Mouse (Mus musculus) liver, embryonic 14.5 days (tissue): ENCODE measurements around the gene Itga6. TPM values are rescaled to one million over a fixed set of nuclear protein-coding genes. Genes with fewer than 3 reads are reported as not detected.

Experiments
- ATAC-seq: fragments of 200-750 bp; cut with Nextera tagmentation; 2 replicates; pipeline ENCODE4 v1.8.0; 2017; ENCODE audit warnings: moderate number of reproducible peaks, mild to moderate bottlenecking, moderate library complexity; ENCODE audit not compliant: insufficient read depth
- DNase-seq, 3 experiments: peaks; one replicate each; pipeline ENCODE4 v3.0.0-alpha.2; 2012 to 2013; ENCODE audit warnings: low read depth in 3 of 3, low spot score in 3 of 3
- H3K27ac ChIP-seq: fragments of 300-500 bp; sonication (generic); 2 replicates; pipeline ENCODE4 v1.5.1; 2014; ENCODE audit warnings: moderate library complexity, mild to moderate bottlenecking, control low read depth, inconsistent platforms
- H3K27me3 ChIP-seq: fragments of 300-500 bp; sonication (generic); 2 replicates; pipeline ENCODE4 v1.6.1; 2014; ENCODE audit warnings: mild to moderate bottlenecking, low read length, moderate library complexity; ENCODE audit not compliant: control insufficient read depth, insufficient read depth
- H3K36me3 ChIP-seq: fragments of 300-500 bp; sonication (generic); replicated peaks from 2 replicates; pipeline ENCODE4 v1.6.1; 2014; ENCODE audit warnings: low read depth; ENCODE audit not compliant: control insufficient read depth, insufficient read depth
- H3K4me1 ChIP-seq, 2 experiments: fragments of 200-500 bp in 1 of 2; fragments of 300-500 bp in 1 of 2; sonication (generic) in 1 of 2; replicated peaks; 2 replicates each; pipeline ENCODE4 v1.6.1; 2012 to 2014; ENCODE audit warnings: antibody characterized with exemption in 1 of 2, inconsistent platforms in 1 of 2, low read length in 1 of 2; ENCODE audit not compliant: control insufficient read depth in 2 of 2, insufficient read depth in 2 of 2
- H3K4me2 ChIP-seq: fragments of 300-500 bp; sonication (generic); 2 replicates; pipeline ENCODE4 v1.6.1; 2014; ENCODE audit warnings: low read depth, mild to moderate bottlenecking, control low read depth, moderate library complexity
- H3K4me3 ChIP-seq, 2 experiments: fragments of 200-500 bp in 1 of 2; fragments of 300-500 bp in 1 of 2; sonication (generic) in 1 of 2; 2 replicates each; pipeline ENCODE4 v1.5.1; 2012 to 2014; ENCODE audit warnings: low read depth in 2 of 2, low read length in 2 of 2, mild to moderate bottlenecking in 2 of 2, control low read depth in 1 of 2, inconsistent platforms in 1 of 2, moderate library complexity in 1 of 2; ENCODE audit not compliant: insufficient read depth in 1 of 2
- H3K9ac ChIP-seq: fragments of 300-500 bp; sonication (generic); replicated peaks from 2 replicates; pipeline ENCODE4 v1.6.1; 2014; ENCODE audit warnings: mild to moderate bottlenecking, control low read depth, moderate library complexity
- H3K9me3 ChIP-seq: fragments of 300-500 bp; sonication (generic); 2 replicates; pipeline ENCODE4 v1.6.1; 2016; ENCODE audit warnings: low read length, mixed read lengths; ENCODE audit not compliant: control insufficient read depth
- CTCF ChIP-seq: IDR thresholded peaks from 2 replicates; pipeline ENCODE4 v1.5.1; 2016; ENCODE audit warnings: antibody characterized with exemption, low read depth, control low read depth
- EP300 ChIP-seq: IDR thresholded peaks from 2 replicates; pipeline ENCODE4 v1.6.1; 2016; ENCODE audit warnings: antibody characterized with exemption, low read depth
- WGBS: fragments of 180-500 bp; shearing (Covaris S2); extraction: QIAGEN DNeasy Blood & Tissue Kit; methylation state at CpG from one replicate; pipeline ENCODE4 v1.1.7; 2014; ENCODE audit not compliant: insufficient replicate concordance; 5-methylcytosine and 5-hydroxymethylcytosine counted together
- polyA plus RNA-seq, 2 experiments: library from polyadenylated mRNA; depleted of rRNA in 1 of 2; stranded (reverse) in 1 of 2; unstranded in 1 of 2; fragments of >200 nt; fragmentation: Nextera tagmentation in 1 of 2; extraction: Ambion mirVana in 1 of 2; gene quantifications; 2 replicates each; pipeline versions ENCODE4 v1.2.1 to v1.2.3; 2012 to 2014

Gene Itga6
- polyA plus RNA-seq, 2 experiments: 5.5 to 6.2 TPM

- H3K27ac ChIP-seq: no peak overlapping the region
- WGBS: 13% methylated on average over 3 of the region's 3 CpGs
- H3K9me3 ChIP-seq: no peaks in the 10 kb centered on the region
- TF ChIP-seq CTCF (no peak), EP300 (no peak)
- H3K4me3 ChIP-seq: no peak overlapping the region
- H3K9ac ChIP-seq: no peak overlapping the region
- H3K27me3 ChIP-seq: no peaks in the 10 kb centered on the region
- ATAC-seq (peak; percentile 56; the same call in 1 of the 2 replicates), DNase-seq (peak; percentile 20 to 40 (median 24))
- H3K4me2 ChIP-seq: no peak overlapping the region
- no peaks in the 10 kb centered on the region for H3K36me3 ChIP-seq
- H3K4me1 ChIP-seq: peaks cover 4 to 26% of the 10 kb centered on the region in 2 experiments; a peak in 3 of 4 replicates
Measured at GRCm38 (mm10) chr2:71814016-71814415, 68.6 kb downstream of the Itga6 start.

DNA sequence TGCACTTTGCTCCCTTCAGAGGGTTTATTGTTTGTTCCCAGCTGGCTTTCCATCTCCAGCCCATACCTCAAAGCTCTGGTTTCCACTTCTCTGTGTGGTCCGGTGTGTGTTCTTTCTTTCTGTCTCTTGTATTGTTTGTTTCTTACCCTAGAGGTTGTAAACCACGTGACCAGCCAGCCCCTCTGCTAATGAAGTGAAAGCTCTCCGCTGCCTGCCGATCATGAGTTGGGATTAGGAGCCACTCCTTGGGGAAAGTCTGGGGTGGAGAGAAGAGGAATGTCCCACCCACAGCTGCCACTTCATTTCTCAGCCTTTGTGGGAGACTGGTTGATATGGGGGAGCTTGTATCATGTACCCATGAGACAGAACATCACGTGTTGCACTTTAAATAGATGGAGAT, 69.9 kb downstream of the Itga6 start:
- WGBS: 32% methylated on average over 5 of the region's 5 CpGs

DNA sequence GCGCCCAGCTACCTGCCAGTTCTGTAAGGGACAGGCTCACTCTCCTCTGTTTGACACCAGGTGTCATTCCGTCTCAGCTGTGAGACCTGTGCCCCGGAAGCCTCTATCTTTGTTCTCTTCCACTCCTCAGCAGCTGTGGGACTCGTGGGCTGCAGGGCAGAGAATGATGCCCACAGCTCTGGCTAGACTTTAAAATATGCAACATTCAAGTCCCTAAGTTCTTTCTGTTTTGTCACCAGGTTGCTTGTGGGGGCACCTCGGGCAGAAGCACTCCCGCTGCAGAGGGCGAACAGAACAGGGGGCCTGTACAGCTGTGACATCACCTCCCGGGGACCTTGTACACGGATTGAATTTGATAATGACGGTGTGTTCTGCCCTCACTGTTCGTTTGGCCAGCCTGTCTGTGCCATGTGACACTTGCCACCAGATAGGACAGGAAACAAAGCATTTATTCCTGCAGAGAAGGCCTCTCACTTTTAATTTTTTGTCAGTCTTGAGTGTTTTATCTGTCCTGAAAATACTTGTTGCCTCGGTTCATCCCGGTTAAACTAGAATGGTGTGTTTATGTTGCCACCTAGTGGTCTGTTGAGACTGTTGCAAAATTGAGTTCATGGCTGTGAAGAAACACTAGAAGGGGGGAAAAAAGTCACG, 71.1 kb downstream of the Itga6 start:
- ATAC-seq (no peak), DNase-seq (peak; percentile 14 to 40 (median 32))
- Histone ChIP-seq H3K9ac (no peak overlapping the region), H3K27ac (no peak overlapping the region), H3K4me2 (peak overlapping the region; percentile 37), H3K4me3 (no peak overlapping the region), H3K4me1 (peaks cover 0 to 19% of the 10 kb centered on the region in 2 experiments; a peak in 2 of 4 replicates), H3K9me3 (no peaks in the 10 kb centered on the region), H3K36me3 (no peaks in the 10 kb centered on the region), H3K27me3 (no peaks in the 10 kb centered on the region)
- 25% methylated on average over 14 of the region's 14 CpGs for WGBS
- TF ChIP-seq EP300 (no peak), CTCF (peak; percentile 69)

More for the DNA sequence above, 69.9 kb downstream of the Itga6 start:
- no peak for DNase-seq
- no peaks in the 10 kb centered on the region for H3K36me3 ChIP-seq
- no peak overlapping the region for H3K9ac ChIP-seq
- no peaks in the 10 kb centered on the region for H3K27me3 ChIP-seq
- no peak for ATAC-seq
- no peak overlapping the region for H3K4me3 ChIP-seq
- no peak for TF ChIP-seq CTCF
- TF ChIP-seq EP300: no peak
- peaks cover 0 to 19% of the 10 kb centered on the region in 2 experiments; a peak in 2 of 4 replicates for H3K4me1 ChIP-seq
- no peak overlapping the region for H3K4me2 ChIP-seq
- H3K27ac ChIP-seq: no peak overlapping the region
- no peaks in the 10 kb centered on the region for H3K9me3 ChIP-seq

DNA sequence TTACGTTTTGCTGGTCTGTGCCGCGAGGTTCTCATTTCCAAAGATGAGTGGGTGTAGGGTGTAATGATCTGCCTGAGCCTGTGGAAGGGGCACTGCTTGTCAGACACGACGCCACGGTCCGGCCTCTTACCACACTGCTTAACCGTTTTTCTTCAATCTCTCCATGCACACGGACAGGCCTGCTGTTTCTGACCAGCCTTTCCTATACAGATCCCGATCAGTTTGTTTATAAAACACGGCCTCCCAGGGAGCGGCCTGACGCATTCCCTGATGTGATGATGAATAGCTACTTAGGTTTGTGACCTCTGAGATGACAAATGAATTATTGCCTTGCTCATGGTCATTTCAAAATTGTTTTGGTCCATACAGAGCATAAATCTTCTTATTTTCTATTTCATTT, 78.7 kb downstream of the Itga6 start:
- TF ChIP-seq EP300: no peak
- no peak for TF ChIP-seq CTCF
- Histone ChIP-seq H3K4me3 (no peak overlapping the region), H3K4me2 (no peak overlapping the region), H3K9me3 (no peaks in the 10 kb centered on the region), H3K27ac (no peak overlapping the region), H3K27me3 (no peaks in the 10 kb centered on the region), H3K36me3 (no peaks in the 10 kb centered on the region), H3K4me1 (no peaks in the 10 kb centered on the region), H3K9ac (no peak overlapping the region)
- 76% methylated on average over 13 of the region's 13 CpGs for WGBS
- no peak for ATAC-seq
- no peak for DNase-seq

GRCm38 (mm10) chr2:71827711-71828110, 82.3 kb downstream of the Itga6 start:
- Histone ChIP-seq H3K4me1 (no peaks in the 10 kb centered on the region), H3K27me3 (no peaks in the 10 kb centered on the region), H3K9me3 (no peaks in the 10 kb centered on the region), H3K36me3 (no peaks in the 10 kb centered on the region), H3K4me3 (no peak overlapping the region), H3K9ac (no peak overlapping the region), H3K4me2 (no peak overlapping the region), H3K27ac (no peak overlapping the region)
- TF ChIP-seq EP300 (no peak), CTCF (no peak)
- DNase-seq: no peak
- 73% methylated on average over 13 of the region's 13 CpGs for WGBS
- no peak for ATAC-seq
